Mouse (Mus musculus) liver, embryonic 14.5 days (tissue): ENCODE measurements at regions not wholly inside any gene's neighbourhood (a gene's known extent, or its start where the extent isn't known, plus 50 kb on each side); places are given as distances from the start of the nearest gene placed in this dataset.

ENCODE experiments used
- ATAC-seq: fragments of 200-750 bp; cut with Nextera tagmentation; 2 replicates; pipeline ENCODE4 v1.8.0; 2017; ENCODE audit warnings: moderate number of reproducible peaks, mild to moderate bottlenecking, moderate library complexity; ENCODE audit not compliant: insufficient read depth
- DNase-seq, 3 experiments: peaks; one replicate each; pipeline ENCODE4 v3.0.0-alpha.2; 2012 to 2013; ENCODE audit warnings: low read depth in 3 of 3, low spot score in 3 of 3
- H3K27ac ChIP-seq: fragments of 300-500 bp; sonication (generic); 2 replicates; pipeline ENCODE4 v1.5.1; 2014; ENCODE audit warnings: moderate library complexity, mild to moderate bottlenecking, control low read depth, inconsistent platforms
- H3K27me3 ChIP-seq: fragments of 300-500 bp; sonication (generic); 2 replicates; pipeline ENCODE4 v1.6.1; 2014; ENCODE audit warnings: mild to moderate bottlenecking, low read length, moderate library complexity; ENCODE audit not compliant: control insufficient read depth, insufficient read depth
- H3K36me3 ChIP-seq: fragments of 300-500 bp; sonication (generic); replicated peaks from 2 replicates; pipeline ENCODE4 v1.6.1; 2014; ENCODE audit warnings: low read depth; ENCODE audit not compliant: control insufficient read depth, insufficient read depth
- H3K4me1 ChIP-seq, 2 experiments: fragments of 200-500 bp in 1 of 2; fragments of 300-500 bp in 1 of 2; sonication (generic) in 1 of 2; replicated peaks; 2 replicates each; pipeline ENCODE4 v1.6.1; 2012 to 2014; ENCODE audit warnings: antibody characterized with exemption in 1 of 2, inconsistent platforms in 1 of 2, low read length in 1 of 2; ENCODE audit not compliant: control insufficient read depth in 2 of 2, insufficient read depth in 2 of 2
- H3K4me2 ChIP-seq: fragments of 300-500 bp; sonication (generic); 2 replicates; pipeline ENCODE4 v1.6.1; 2014; ENCODE audit warnings: low read depth, mild to moderate bottlenecking, control low read depth, moderate library complexity
- H3K4me3 ChIP-seq, 2 experiments: fragments of 200-500 bp in 1 of 2; fragments of 300-500 bp in 1 of 2; sonication (generic) in 1 of 2; 2 replicates each; pipeline ENCODE4 v1.5.1; 2012 to 2014; ENCODE audit warnings: low read depth in 2 of 2, low read length in 2 of 2, mild to moderate bottlenecking in 2 of 2, control low read depth in 1 of 2, inconsistent platforms in 1 of 2, moderate library complexity in 1 of 2; ENCODE audit not compliant: insufficient read depth in 1 of 2
- H3K9ac ChIP-seq: fragments of 300-500 bp; sonication (generic); replicated peaks from 2 replicates; pipeline ENCODE4 v1.6.1; 2014; ENCODE audit warnings: mild to moderate bottlenecking, control low read depth, moderate library complexity
- H3K9me3 ChIP-seq: fragments of 300-500 bp; sonication (generic); 2 replicates; pipeline ENCODE4 v1.6.1; 2016; ENCODE audit warnings: low read length, mixed read lengths; ENCODE audit not compliant: control insufficient read depth
- CTCF ChIP-seq: IDR thresholded peaks from 2 replicates; pipeline ENCODE4 v1.5.1; 2016; ENCODE audit warnings: antibody characterized with exemption, low read depth, control low read depth
- EP300 ChIP-seq: IDR thresholded peaks from 2 replicates; pipeline ENCODE4 v1.6.1; 2016; ENCODE audit warnings: antibody characterized with exemption, low read depth
- WGBS: fragments of 180-500 bp; shearing (Covaris S2); extraction: QIAGEN DNeasy Blood & Tissue Kit; methylation state at CpG from one replicate; pipeline ENCODE4 v1.1.7; 2014; ENCODE audit not compliant: insufficient replicate concordance; 5-methylcytosine and 5-hydroxymethylcytosine counted together

- no peak overlapping the region for H3K4me3 ChIP-seq
- TF ChIP-seq CTCF (no peak), EP300 (no peak)
- no peaks in the 10 kb centered on the region for H3K36me3 ChIP-seq
- peaks cover 0 to 4% of the 10 kb centered on the region in 2 experiments; a peak in 1 of 4 replicates for H3K4me1 ChIP-seq
- H3K9ac ChIP-seq, result no peak overlapping the region
- 56% methylated on average over 3 of the region's 3 CpGs for WGBS
- no peaks in the 10 kb centered on the region for H3K27me3 ChIP-seq
- DNase-seq, result no peak
- no peak overlapping the region for H3K27ac ChIP-seq
- no peak for ATAC-seq
- H3K9me3 ChIP-seq, result no peaks in the 10 kb centered on the region
- H3K4me2 ChIP-seq, result no peak overlapping the region
These were observed 211.0 kb upstream of the Ttc29 start for GRCm38 (mm10) chr8:78002071-78002470.

- DNase-seq, result no peak
- H3K36me3 ChIP-seq, result no peaks in the 10 kb centered on the region
- H3K9me3 ChIP-seq, result no peaks in the 10 kb centered on the region
- H3K4me2 ChIP-seq, result no peak overlapping the region
- no peak overlapping the region for H3K4me3 ChIP-seq
- H3K4me1 ChIP-seq, result peaks cover 0 to 4% of the 10 kb centered on the region in 2 experiments; a peak in 1 of 4 replicates
- no peak for ATAC-seq
- no peaks in the 10 kb centered on the region for H3K27me3 ChIP-seq
- no peak overlapping the region for H3K27ac ChIP-seq
- TF ChIP-seq EP300 (no peak), CTCF (peak; percentile 80)
- WGBS, result 12% methylated on average over 10 of the region's 10 CpGs
- H3K9ac ChIP-seq, result no peak overlapping the region
These were observed 209.1 kb upstream of the Ttc29 start for GRCm38 (mm10) chr8:78003888-78004543.

GRCm38 (mm10) chr8:78004891-78005290, 208.2 kb upstream of the Ttc29 start:
- H3K9me3 ChIP-seq, result no peaks in the 10 kb centered on the region
- peaks cover 0 to 2% of the 10 kb centered on the region in 2 experiments; a peak in 1 of 4 replicates for H3K4me1 ChIP-seq
- DNase-seq, result no peak
- H3K27me3 ChIP-seq, result no peaks in the 10 kb centered on the region
- no peak overlapping the region for H3K4me3 ChIP-seq
- H3K27ac ChIP-seq, result no peak overlapping the region
- TF ChIP-seq EP300 (no peak), CTCF (no peak)
- H3K9ac ChIP-seq, result no peak overlapping the region
- 60% methylated on average over 12 of the region's 12 CpGs for WGBS
- no peaks in the 10 kb centered on the region for H3K36me3 ChIP-seq
- ATAC-seq, result no peak
- H3K4me2 ChIP-seq, result no peak overlapping the region

GRCm38 (mm10) chr8:78013101-78013500, 200.0 kb upstream of the Ttc29 start:
- H3K4me1 ChIP-seq, result no peaks in the 10 kb centered on the region
- no peak for DNase-seq
- H3K36me3 ChIP-seq, result no peaks in the 10 kb centered on the region
- no peak overlapping the region for H3K4me3 ChIP-seq
- no peaks in the 10 kb centered on the region for H3K9me3 ChIP-seq
- no peak overlapping the region for H3K27ac ChIP-seq
- no peak for ATAC-seq
- no peaks in the 10 kb centered on the region for H3K27me3 ChIP-seq
- no peak overlapping the region for H3K4me2 ChIP-seq
- no peak for TF ChIP-seq EP300
- no peak for TF ChIP-seq CTCF
- no peak overlapping the region for H3K9ac ChIP-seq

- Histone ChIP-seq H3K4me3 (no peak overlapping the region), H3K27ac (no peak overlapping the region), H3K27me3 (no peaks in the 10 kb centered on the region), H3K4me2 (no peak overlapping the region), H3K9me3 (no peaks in the 10 kb centered on the region), H3K4me1 (0 out of 4 replicates have a peak, but pooled peaks cover 0 to 3% of the 10 kb centered on the region in 2 experiments), H3K36me3 (no peaks in the 10 kb centered on the region), H3K9ac (no peak overlapping the region)
- DNase-seq (no peak), ATAC-seq (no peak)
- TF ChIP-seq EP300 (no peak), CTCF (no peak)
- 56% methylated on average over 4 of the region's 4 CpGs for WGBS
These were observed 194.5 kb upstream of the Ttc29 start for GRCm38 (mm10) chr8:78018430-78019180.
